In genomic region chr2:163154673-163155072, GRCm38 (mm10) we compare ENCODE assay signal across 24 mouse cellular contexts. TPM values are rescaled to one million over a fixed set of nuclear protein-coding genes. Genes with fewer than 3 reads are reported as not detected.
A peak's percentile ranks its signal among the peaks of the same experiment; 100 is the strongest.
DNase-seq lines count a peak whose midpoint lies in the region; ATAC-seq lines count a peak whose summit lies in the region.
"Had no signal": no experiment of that assay in that cellular context is flagged by ENCODE, and none has a peak within 500 bp of the region (broad histone marks: within the 10 kb centered on the region; RNA-seq: fewer than 3 reads in every experiment).

No protein-coding gene starts in this region.

- H3K4me3 ChIP-seq in liver, embryonic 12.5 days = no peak overlapping the region
- H3K4me3 ChIP-seq in midbrain, embryonic 13.5 days (replicated peaks) = no peak overlapping the region
- H3K4me3 ChIP-seq: heart, embryonic 13.5 days; liver, embryonic 15.5 days; megakaryocyte, embryonic 14.5 days; neural tube, embryonic 15.5 days had no signal

- H3K27ac ChIP-seq in liver, embryonic 12.5 days = no peak overlapping the region
- H3K27ac ChIP-seq in midbrain, embryonic 13.5 days = no peak overlapping the region
- H3K27ac ChIP-seq: heart, embryonic 13.5 days; hindbrain, embryonic 14.5 days; liver, embryonic 15.5 days; neural tube, embryonic 15.5 days had no signal

- 0 out of 2 replicates have a peak, but pooled peaks cover 6% of the 10 kb centered on the region for H3K9me3 ChIP-seq in liver, embryonic 12.5 days (replicated peaks)
- H3K9me3 ChIP-seq in midbrain, embryonic 13.5 days = no peaks in the 10 kb centered on the region
- H3K9me3 ChIP-seq: heart, embryonic 13.5 days; liver, embryonic 15.5 days; neural tube, embryonic 15.5 days had no signal

- ATAC-seq in CD4-positive, CD25-positive, alpha-beta regulatory T cell, adult 4 months = no peak
- ATAC-seq in liver, embryonic 12.5 days = peak; percentile 60
- no peak for ATAC-seq in midbrain, embryonic 13.5 days
- ATAC-seq: lung, postnatal 0 days; midbrain, embryonic 16.5 days; Patski had no signal

- no peaks in the 10 kb centered on the region for H3K36me3 ChIP-seq in liver, embryonic 12.5 days
- H3K36me3 ChIP-seq in midbrain, embryonic 13.5 days = no peaks in the 10 kb centered on the region
- H3K36me3 ChIP-seq: heart, embryonic 13.5 days; liver, embryonic 15.5 days; neural tube, embryonic 15.5 days had no signal

- no peak overlapping the region for H3K4me2 ChIP-seq in liver, embryonic 12.5 days
- H3K4me2 ChIP-seq in midbrain, embryonic 13.5 days (replicated peaks) = no peak overlapping the region
- H3K4me2 ChIP-seq: heart, embryonic 13.5 days; hindbrain, embryonic 14.5 days; liver, embryonic 15.5 days; neural tube, embryonic 15.5 days had no signal

- 59% methylated on average over 8 of the region's 8 CpGs for WGBS in liver, embryonic 12.5 days (ENCODE audit: insufficient replicate concordance)
- 93% methylated on average over 8 of the region's 8 CpGs for WGBS in midbrain, embryonic 13.5 days

- DNase-seq in CD4-positive, CD25-positive, alpha-beta regulatory T cell, adult 2 months (ENCODE audit: low read depth, low spot score) = peak; percentile 17
- DNase-seq in 3T3-L1 (ENCODE audit: low read depth, low spot score) = peak; percentile 29
- peak; percentile 8 for DNase-seq in c-Kit-positive CD71-negative TER-119-negative erythroid progenitor cells, embryonic 14.5 days (ENCODE audit: low read depth)
- no peak for DNase-seq in cerebellum, adult 9-11 months
- DNase-seq in left cerebral cortex, adult 11 months (ENCODE audit: low spot score) = no peak
- DNase-seq: adrenal gland, postnatal 25 days; cerebellum, adult 18-20 months; cerebellum, postnatal 36 days; heart, postnatal 36 days; kidney, adult 9 months; kidney, postnatal 4 days; layer of hippocampus, adult 9-11 months; thymus, adult 2 months had no signal

- H3K4me1 ChIP-seq in liver, embryonic 12.5 days = peaks cover 16% of the 10 kb centered on the region
- peaks cover 27% of the 10 kb centered on the region for H3K4me1 ChIP-seq in midbrain, embryonic 13.5 days (replicated peaks)
- H3K4me1 ChIP-seq: heart, embryonic 13.5 days; liver, embryonic 15.5 days had no signal

- no peaks in the 10 kb centered on the region for H3K27me3 ChIP-seq in liver, embryonic 12.5 days (replicated peaks)
- 0 out of 2 replicates have a peak, but pooled peaks cover 4% of the 10 kb centered on the region for H3K27me3 ChIP-seq in midbrain, embryonic 13.5 days
- H3K27me3 ChIP-seq: heart, embryonic 13.5 days; liver, embryonic 15.5 days had no signal

- H3K9ac ChIP-seq in liver, embryonic 12.5 days = no peak overlapping the region
- H3K9ac ChIP-seq in midbrain, embryonic 13.5 days (replicated peaks) = no peak overlapping the region
- H3K9ac ChIP-seq: heart, embryonic 13.5 days; hindbrain, embryonic 14.5 days; liver, embryonic 15.5 days; neural tube, embryonic 15.5 days had no signal

RNA-seq across cellular contexts. Expression of gene Tox2, which starts 48.3 kb away (rescaled TPM):
- polyA plus RNA-seq in CD4-positive, CD25-positive, alpha-beta regulatory T cell, adult 4 months (2017; shearing (Covaris generic)) = 1 to 10 TPM; 6.4 to 6.5 TPM
- polyA plus RNA-seq in liver, embryonic 12.5 days (2016; fragmentation: Nextera tagmentation; extraction: Ambion mirVana) = 0.99 and 1.2 TPM in 2 replicates
- 38.8 and 44.2 TPM in 2 replicates for polyA plus RNA-seq in midbrain, embryonic 13.5 days (2015; fragmentation: Nextera tagmentation; extraction: Ambion mirVana)
- polyA plus RNA-seq: Patski had no signal

Comparison
In these comparisons a context has a peak if more than half of its experiments do, and no peak if none do; other contexts are left out.
1. DNase-seq: peak in CD4-positive, CD25-positive, alpha-beta regulatory T cell, adult 2 months (single experiment), 3T3-L1 (single experiment) and c-Kit-positive CD71-negative TER-119-negative erythroid progenitor cells, embryonic 14.5 days (single experiment); none in cerebellum, adult 9-11 months (single experiment) and left cerebral cortex, adult 11 months (single experiment).